Mouse (Mus musculus) ES-E14 (cell line): ENCODE data around the gene Spg7. TPM values are rescaled to one million over a fixed set of nuclear protein-coding genes. Genes with fewer than 3 reads are reported as not detected.

Experiments used
- DNase-seq: peaks from one replicate; pipeline ENCODE4 v3.0.0-alpha.2; 2013; ENCODE audit warnings: low read depth, low spot score
- H3K27ac ChIP-seq: 2 replicates; pipeline ENCODE4 v1.5.1; 2012; ENCODE audit warnings: low read depth, mild to moderate bottlenecking, low read length, moderate library complexity, mixed read lengths; ENCODE audit not compliant: poor library complexity, insufficient read depth, severe bottlenecking
- H3K36me3 ChIP-seq: 2 replicates; pipeline ENCODE4 v1.6.1; 2012; ENCODE audit warnings: mild to moderate bottlenecking, low read length, moderate library complexity, mixed read lengths; ENCODE audit not compliant: control insufficient read depth, poor library complexity, insufficient read depth, severe bottlenecking
- H3K4me1 ChIP-seq, 2 experiments: fragments of 150-350 bp in 1 of 2; sonication (generic) in 1 of 2; 2 replicates each; pipeline ENCODE4 v1.6.1; 2012; ENCODE audit warnings: low read length in 2 of 2, mild to moderate bottlenecking in 1 of 2, mixed read lengths in 1 of 2; ENCODE audit not compliant: control insufficient read depth in 2 of 2, insufficient read depth in 2 of 2, poor library complexity in 1 of 2
- H3K4me3 ChIP-seq, 2 experiments: fragments of 150-350 bp in 1 of 2; sonication (generic) in 1 of 2; 2 replicates each; pipeline ENCODE4 v1.5.1; 2012; ENCODE audit warnings: low read length in 2 of 2, low read depth in 1 of 2, mild to moderate bottlenecking in 1 of 2, mixed read lengths in 1 of 2; ENCODE audit not compliant: insufficient read depth in 1 of 2, poor library complexity in 1 of 2, severe bottlenecking in 1 of 2
- H3K9ac ChIP-seq: 2 replicates; pipeline ENCODE4 v1.6.1; 2012; ENCODE audit warnings: low read depth, mild to moderate bottlenecking, low read length, mixed read lengths; ENCODE audit not compliant: poor library complexity, insufficient read depth, severe bottlenecking
- H3K9me3 ChIP-seq: fragments of 150-350 bp; sonication (generic); 2 replicates; pipeline ENCODE4 v1.6.1; 2012; ENCODE audit warnings: low read depth, mild to moderate bottlenecking, low read length; ENCODE audit not compliant: control insufficient read depth, insufficient read depth
- CHD2 ChIP-seq: IDR thresholded peaks from 2 replicates; pipeline ENCODE4 v1.6.1; 2014; ENCODE audit warnings: mild to moderate bottlenecking, low read depth, low read length, inconsistent platforms
- HCFC1 ChIP-seq: IDR thresholded peaks from 2 replicates; pipeline ENCODE4 v1.6.1; 2012; ENCODE audit warnings: low read length, inconsistent platforms, borderline replicate concordance; ENCODE audit not compliant: insufficient read depth
- MAFK ChIP-seq: IDR thresholded peaks from 2 replicates; pipeline ENCODE4 v1.6.1; 2014; ENCODE audit warnings: mild to moderate bottlenecking, low read depth, low read length, inconsistent platforms; ENCODE audit not compliant: insufficient read depth
- ZC3H11A ChIP-seq: IDR thresholded peaks from 2 replicates; pipeline ENCODE4 v1.6.1; 2012; ENCODE audit warnings: low read depth, mild to moderate bottlenecking, inconsistent platforms, low read length, borderline replicate concordance
- ZNF384 ChIP-seq: IDR thresholded peaks from 2 replicates; pipeline ENCODE4 v1.6.1; 2012; ENCODE audit warnings: low read depth, low read length, inconsistent platforms
- in situ Hi-C, 2 experiments: fragments of 600-800 bp; cut with MboI; formaldehyde crosslinking; loops; one replicate each; pipeline ENCODE4 v1.15.1; 2025; ENCODE audit warnings: low sequenced_read_pairs in 2 of 2, inconsistent platforms in 1 of 2; ENCODE audit not compliant: unreplicated experiment in 2 of 2
- total RNA-seq: library from RNA; depleted of rRNA; stranded (reverse); fragments of 300-350 nt; gene quantifications from 2 replicates; pipeline ENCODE4 v1.2.3, GENCODE M21; 2012

The Spg7 gene
- total RNA-seq, 1 experiment: 106 TPM

GRCm38 (mm10) chr8:123105553-123106326, 43.0 kb downstream of the Spg7 start:
- DNase-seq: peak; percentile 67
- in situ Hi-C loops: no loop called here

GRCm38 (mm10) chr8:123106531-123106930, 43.8 kb downstream of the Spg7 start:
- no peak overlapping the region for H3K9ac ChIP-seq
- no peaks in the 10 kb centered on the region for H3K4me1 ChIP-seq
- H3K27ac ChIP-seq: no peak overlapping the region
- in situ Hi-C loops: no loop called here
- peak; percentile 85 for TF ChIP-seq ZNF384
- TF ChIP-seq HCFC1: no peak
- no peak overlapping the region for H3K4me3 ChIP-seq
- no peak for DNase-seq
- peaks cover 29% of the 10 kb centered on the region for H3K36me3 ChIP-seq
- H3K9me3 ChIP-seq: no peaks in the 10 kb centered on the region

More at GRCm38 (mm10) chr8:123105553-123106326, 43.0 kb downstream of the Spg7 start:
- TF ChIP-seq HCFC1 (no peak), MAFK (no peak), CHD2 (peak; percentile 63), ZNF384 (peak; percentile 65; the same call in 1 of the 2 replicates)
- H3K9ac ChIP-seq: no peak overlapping the region; the same call in 1 of the 2 replicates
- H3K4me1 ChIP-seq: no peaks in the 10 kb centered on the region
- H3K9me3 ChIP-seq: no peaks in the 10 kb centered on the region
- no peak overlapping the region for H3K4me3 ChIP-seq
- no peak overlapping the region for H3K27ac ChIP-seq
- peaks cover 29% of the 10 kb centered on the region for H3K36me3 ChIP-seq

- Histone ChIP-seq H3K9ac (no peak overlapping the region), H3K9me3 (no peaks in the 10 kb centered on the region), H3K27ac (no peak overlapping the region), H3K36me3 (peaks cover 23% of the 10 kb centered on the region), H3K4me3 (no peak overlapping the region), H3K4me1 (no peaks in the 10 kb centered on the region)
- no peak for DNase-seq
- TF ChIP-seq ZNF384: peak; percentile 80
- TF ChIP-seq HCFC1: no peak
- in situ Hi-C loops: no loop called here
Observed at GRCm38 (mm10) chr8:123108010-123108409, 45.3 kb downstream of the Spg7 start.

- Histone ChIP-seq H3K27ac (no peak overlapping the region), H3K4me1 (no peaks in the 10 kb centered on the region), H3K9me3 (no peaks in the 10 kb centered on the region), H3K36me3 (peaks cover 14% of the 10 kb centered on the region), H3K4me3 (no peak overlapping the region), H3K9ac (no peak overlapping the region)
- in situ Hi-C loops: no loop called here
- TF ChIP-seq ZNF384 (no peak), HCFC1 (no peak), ZC3H11A (no peak), CHD2 (no peak)
- no peak for DNase-seq
Observed at GRCm38 (mm10) chr8:123108953-123109352, 46.2 kb downstream of the Spg7 start.

GRCm38 (mm10) chr8:123110649-123111048, 47.9 kb downstream of the Spg7 start:
- TF ChIP-seq ZNF384 (0 out of 2 replicates have a peak, but pooled peaks have one; percentile 8), ZC3H11A (peak; percentile 37; the same call in 1 of the 2 replicates), HCFC1 (no peak), CHD2 (no peak), MAFK (0 out of 2 replicates have a peak, but pooled peaks have one; percentile 21)
- no peaks in the 10 kb centered on the region for H3K4me1 ChIP-seq
- no peaks in the 10 kb centered on the region for H3K9me3 ChIP-seq
- H3K36me3 ChIP-seq: no peaks in the 10 kb centered on the region
- peak; percentile 80 for DNase-seq
- H3K4me3 ChIP-seq: no peak overlapping the region
- in situ Hi-C loops: no loop called here
- no peak overlapping the region for H3K9ac ChIP-seq
- H3K27ac ChIP-seq: no peak overlapping the region
